23 mouse cellular contexts compared by ENCODE assay signal in genomic region chr2:165558916-165559315, GRCm38 (mm10). TPM values are rescaled to one million over a fixed set of nuclear protein-coding genes. Genes with fewer than 3 reads are reported as not detected.
DNase-seq lines count a peak whose midpoint lies in the region; ATAC-seq lines count a peak whose summit lies in the region.
"Had no signal": no experiment of that assay in that cellular context is flagged by ENCODE, and none has a peak within 500 bp of the region (broad histone marks: within the 10 kb centered on the region; RNA-seq: fewer than 3 reads in every experiment).

No protein-coding gene starts in this region.

- no peak for ATAC-seq in intestine, embryonic 16.5 days
- no peak for ATAC-seq in intestine, embryonic 15.5 days
- ATAC-seq: CD4-positive, CD25-positive, alpha-beta regulatory T cell, adult 4 months; forebrain, embryonic 15.5 days; inflammation-experienced regulatory T-cells, adult 6 months had no signal

- 0 out of 2 replicates have a peak overlapping the region, but pooled peaks have one; percentile 3 for H3K4me2 ChIP-seq in intestine, embryonic 16.5 days (ENCODE audit: low read depth, low read length)
- no peak overlapping the region for H3K4me2 ChIP-seq in intestine, embryonic 15.5 days (replicated peaks)
- H3K4me2 ChIP-seq: forebrain, embryonic 15.5 days; heart, embryonic 11.5 days; hindbrain, embryonic 12.5 days; limb, embryonic 15.5 days had no signal

- WGBS in intestine, embryonic 16.5 days, result 44% methylated on average over 11 of the region's 11 CpGs
- 45% methylated on average over 11 of the region's 11 CpGs for WGBS in intestine, embryonic 15.5 days
- WGBS in heart, embryonic 10.5 days, result 66% methylated on average over 11 of the region's 11 CpGs

- no peaks in the 10 kb centered on the region for H3K9me3 ChIP-seq in intestine, embryonic 16.5 days (ENCODE audit: control insufficient read depth, low read length)
- H3K9me3 ChIP-seq in intestine, embryonic 15.5 days, result no peaks in the 10 kb centered on the region
- H3K9me3 ChIP-seq in heart, embryonic 10.5 days, result no peaks in the 10 kb centered on the region
- H3K9me3 ChIP-seq: forebrain, embryonic 15.5 days; hindbrain, embryonic 12.5 days; limb, embryonic 15.5 days had no signal

- H3K27me3 ChIP-seq in intestine, embryonic 16.5 days (replicated peaks; ENCODE audit: control insufficient read depth, insufficient read depth, low read length), result peaks cover 11% of the 10 kb centered on the region
- peaks cover 12% of the 10 kb centered on the region for H3K27me3 ChIP-seq in intestine, embryonic 15.5 days (replicated peaks)
- H3K27me3 ChIP-seq in heart, embryonic 10.5 days (ENCODE audit: insufficient read depth, poor library complexity, severe bottlenecking), result peaks cover 57% of the 10 kb centered on the region

- no peaks in the 10 kb centered on the region for H3K36me3 ChIP-seq in intestine, embryonic 16.5 days (ENCODE audit: control insufficient read depth, insufficient read depth, low read length)
- H3K36me3 ChIP-seq in intestine, embryonic 15.5 days, result no peaks in the 10 kb centered on the region
- H3K36me3 ChIP-seq in heart, embryonic 10.5 days, result no peaks in the 10 kb centered on the region
- H3K36me3 ChIP-seq: forebrain, embryonic 15.5 days; hindbrain, embryonic 12.5 days; limb, embryonic 15.5 days had no signal

- no peak overlapping the region for H3K9ac ChIP-seq in intestine, embryonic 16.5 days (ENCODE audit: low read depth, low read length)
- H3K9ac ChIP-seq in intestine, embryonic 15.5 days, result no peak overlapping the region
- H3K9ac ChIP-seq: forebrain, embryonic 15.5 days; hindbrain, embryonic 12.5 days; limb, embryonic 15.5 days had no signal

- no peak overlapping the region for H3K4me3 ChIP-seq in intestine, embryonic 16.5 days (ENCODE audit: low read length)
- no peak overlapping the region for H3K4me3 ChIP-seq in intestine, embryonic 15.5 days (replicated peaks)
- H3K4me3 ChIP-seq in heart, embryonic 10.5 days, result no peak overlapping the region
- H3K4me3 ChIP-seq: forebrain, embryonic 15.5 days; hindbrain, embryonic 12.5 days; layer of hippocampus, adult 2 months; limb, embryonic 15.5 days had no signal

- no peak overlapping the region for H3K27ac ChIP-seq in intestine, embryonic 16.5 days (ENCODE audit: low read length)
- H3K27ac ChIP-seq in intestine, embryonic 15.5 days, result no peak overlapping the region
- no peak overlapping the region for H3K27ac ChIP-seq in heart, embryonic 10.5 days
- H3K27ac ChIP-seq: forebrain, embryonic 15.5 days; hindbrain, embryonic 12.5 days; layer of hippocampus, adult 2 months; limb, embryonic 15.5 days; stomach, postnatal 0 days had no signal

- peaks cover 5% of the 10 kb centered on the region; the same call in 1 of the 2 replicates for H3K4me1 ChIP-seq in intestine, embryonic 16.5 days (ENCODE audit: control insufficient read depth, insufficient read depth, low read length)
- peaks cover 9% of the 10 kb centered on the region for H3K4me1 ChIP-seq in intestine, embryonic 15.5 days (replicated peaks)
- H3K4me1 ChIP-seq in heart, embryonic 10.5 days, result peaks cover 12% of the 10 kb centered on the region

- peak; percentile 54 for DNase-seq in kidney, adult 18-20 months
- DNase-seq in kidney, postnatal 14 days, result peak; percentile 63
- peak; percentile 15 for DNase-seq in lung, postnatal 10 days
- no peak for DNase-seq in heart, embryonic 10.5 days (ENCODE audit: low spot score)
- DNase-seq in c-Kit-positive CD71-positive TER-119-positive erythroid progenitor cells, embryonic 14.5 days (ENCODE audit: low spot score), result no peak
- no peak for DNase-seq in right cerebral cortex, postnatal 4 days
- DNase-seq: adrenal gland, postnatal 25 days; cerebellum, adult 11-12 months; cerebellum, postnatal 14 days; embryo, embryonic 11 days; gastrocnemius, postnatal 36 days; retina, postnatal 1 day; thymus, postnatal 25 days had no signal

RNA-seq across cellular contexts. Expression of gene Eya2, which starts 35.9 kb away (rescaled TPM):
- 0.33 and 1.2 TPM in 2 replicates for polyA plus RNA-seq in intestine, embryonic 16.5 days (2015; fragmentation: Nextera tagmentation; extraction: Ambion mirVana)
- polyA plus RNA-seq in intestine, embryonic 15.5 days (2015; fragmentation: Nextera tagmentation; extraction: Ambion mirVana), result 0.84 and 1.3 TPM in 2 replicates
- polyA plus RNA-seq in heart, embryonic 10.5 days (2016; fragmentation: Nextera tagmentation; extraction: Ambion mirVana), result 0.34 and 1.7 TPM in 2 replicates

RNA-seq across cellular contexts. Expression of gene Slc2a10, which starts 55.3 kb away (rescaled TPM):
- polyA plus RNA-seq in intestine, embryonic 16.5 days (2015; fragmentation: Nextera tagmentation; extraction: Ambion mirVana), result 4.0 and 5.3 TPM in 2 replicates
- 4.0 and 4.7 TPM in 2 replicates for polyA plus RNA-seq in intestine, embryonic 15.5 days (2015; fragmentation: Nextera tagmentation; extraction: Ambion mirVana)
- 4.2 and 4.6 TPM in 2 replicates for polyA plus RNA-seq in heart, embryonic 10.5 days (2016; fragmentation: Nextera tagmentation; extraction: Ambion mirVana)
- polyA plus RNA-seq: CD4-positive, CD25-positive, alpha-beta regulatory T cell, adult 4 months; inflammation-experienced regulatory T-cells, adult 6 months had no signal

Comparison
In these comparisons a context has a peak if more than half of its experiments do, and no peak if none do; other contexts are left out.
1. DNase-seq: peak in kidney, adult 18-20 months (single experiment), kidney, postnatal 14 days (single experiment) and lung, postnatal 10 days (single experiment); none in heart, embryonic 10.5 days (single experiment), c-Kit-positive CD71-positive TER-119-positive erythroid progenitor cells, embryonic 14.5 days (single experiment) and right cerebral cortex, postnatal 4 days (single experiment).